Mouse (Mus musculus): ENCODE results near the gene 1700030K09Rik.
A peak's percentile ranks its signal among the peaks of the same experiment; 100 is the strongest.

The 1700030K09Rik gene

DNA sequence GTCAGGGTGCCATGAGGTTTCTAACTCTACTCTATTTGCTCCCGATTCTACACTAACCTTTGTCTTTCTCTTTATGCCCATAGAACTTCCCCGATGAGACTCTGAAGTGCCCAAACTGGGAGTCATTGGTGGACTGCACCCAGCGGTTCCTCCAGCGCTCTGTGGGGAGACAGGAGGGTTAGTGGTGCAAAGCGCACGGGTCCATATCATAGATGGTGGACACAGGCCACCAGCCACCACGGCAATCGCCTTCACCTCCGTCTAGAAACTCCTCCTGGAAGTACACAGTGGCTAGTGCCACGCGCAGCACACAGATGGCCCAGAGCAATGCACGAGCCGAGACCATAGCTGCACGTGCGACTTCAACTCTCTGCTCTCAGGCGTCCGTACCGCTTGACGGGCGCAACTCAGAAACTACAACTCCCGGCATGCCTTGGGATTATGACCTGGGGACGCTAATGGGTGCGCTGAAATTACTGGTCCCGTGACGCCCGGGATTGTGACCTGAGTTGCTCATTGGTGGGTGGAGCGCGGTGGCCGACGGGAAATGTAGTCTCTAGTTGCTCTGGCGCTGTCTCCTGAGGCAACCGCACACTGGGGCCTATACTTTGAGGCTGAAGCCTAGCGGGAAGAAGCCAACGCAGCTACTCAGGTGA lies at the start of gene 1700030K09Rik, which contains the start of gene Calr3:
1700030K09Rik (plus strand) TSS at position 543 of the 656 bp plus-strand sequence.
Calr3 (minus strand) TSS at position 533 of the 656 bp plus-strand sequence.
- DNase-seq (ENCODE audit: low read depth, low spot score), result peak; percentile 97

DNA sequence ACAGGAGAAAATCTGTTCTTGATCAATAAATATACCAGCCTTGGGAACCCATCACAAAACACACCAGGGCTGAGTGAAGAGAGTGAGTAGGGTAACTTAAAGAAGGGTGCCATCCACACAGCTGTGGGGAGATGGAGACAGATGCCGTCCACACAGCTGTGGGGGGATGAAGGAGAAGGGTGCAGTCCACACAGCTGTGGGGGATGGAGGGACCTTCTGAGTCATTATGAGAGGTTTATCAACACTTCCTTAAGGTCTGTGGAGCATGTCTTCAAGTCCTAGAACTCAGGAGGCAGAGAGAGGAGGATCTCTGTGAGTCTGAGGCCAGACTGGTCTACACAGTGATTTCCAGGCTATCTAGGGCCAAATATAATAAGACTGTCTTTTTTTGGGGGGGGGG lies 42.3 kb upstream of the 1700030K09Rik start:
- no peak for DNase-seq (ENCODE audit: low read depth, low spot score)

DNA sequence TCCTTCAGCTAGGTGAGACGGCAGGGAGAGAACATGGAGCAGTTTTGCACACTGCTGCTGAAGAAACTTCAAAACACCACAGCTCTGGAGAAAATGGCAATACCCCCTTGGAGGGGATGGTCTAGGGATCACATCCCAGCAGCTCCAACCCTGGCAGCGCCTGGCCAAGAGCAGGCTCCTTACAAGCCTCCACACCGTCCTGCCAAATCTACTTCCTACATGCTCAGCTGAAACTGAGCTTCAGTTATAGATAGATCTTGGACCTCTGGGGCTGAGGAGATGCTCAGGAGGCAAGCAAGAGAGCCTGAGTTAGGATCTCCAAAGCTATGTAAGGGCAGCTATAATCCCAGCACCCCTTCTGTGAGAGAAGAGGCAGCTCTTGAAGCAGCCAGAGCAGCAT lies 40.7 kb upstream of the 1700030K09Rik start:
- no peak for DNase-seq (ENCODE audit: low read depth, low spot score)

DNA sequence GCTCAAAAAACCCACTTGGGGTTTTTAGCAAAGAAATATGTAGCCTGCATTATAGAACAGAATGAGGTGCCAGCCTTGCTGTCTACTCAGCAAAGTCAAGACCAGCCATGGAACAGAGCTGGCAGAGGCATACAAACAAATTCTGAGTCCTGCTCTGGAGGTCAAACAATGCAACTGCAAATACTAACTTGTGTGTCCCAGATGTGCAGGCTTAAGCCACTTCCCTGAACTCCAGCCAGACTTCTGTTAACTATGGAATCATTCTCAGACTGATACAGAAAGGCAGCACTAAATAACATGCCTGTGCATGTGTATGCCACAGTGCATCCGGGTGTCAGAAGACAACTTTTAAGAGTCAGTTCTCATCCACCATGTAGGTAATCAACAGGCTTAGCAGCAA lies 35.8 kb upstream of the 1700030K09Rik start:
- no peak for DNase-seq (ENCODE audit: low read depth, low spot score)

DNA sequence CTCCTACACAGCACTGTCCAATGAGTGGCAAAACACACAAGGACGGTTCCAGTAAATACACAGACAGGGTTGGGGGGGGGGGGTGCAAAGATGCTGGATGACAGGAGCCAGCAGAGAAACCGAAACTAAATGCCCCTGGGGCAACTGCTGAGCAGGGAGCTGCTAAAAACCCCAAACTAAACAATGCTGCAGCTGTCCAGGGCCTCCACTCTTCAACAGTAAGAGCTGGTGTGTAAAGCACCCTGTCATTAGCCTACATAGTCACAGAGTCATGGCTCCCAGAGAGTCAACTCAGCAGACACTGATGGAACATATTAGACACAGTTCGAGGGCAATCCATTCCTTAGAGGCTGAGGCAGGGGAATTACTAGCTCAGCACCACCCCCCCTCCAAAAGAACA lies 34.2 kb upstream of the 1700030K09Rik start:
- no peak for DNase-seq (ENCODE audit: low read depth, low spot score)

DNA sequence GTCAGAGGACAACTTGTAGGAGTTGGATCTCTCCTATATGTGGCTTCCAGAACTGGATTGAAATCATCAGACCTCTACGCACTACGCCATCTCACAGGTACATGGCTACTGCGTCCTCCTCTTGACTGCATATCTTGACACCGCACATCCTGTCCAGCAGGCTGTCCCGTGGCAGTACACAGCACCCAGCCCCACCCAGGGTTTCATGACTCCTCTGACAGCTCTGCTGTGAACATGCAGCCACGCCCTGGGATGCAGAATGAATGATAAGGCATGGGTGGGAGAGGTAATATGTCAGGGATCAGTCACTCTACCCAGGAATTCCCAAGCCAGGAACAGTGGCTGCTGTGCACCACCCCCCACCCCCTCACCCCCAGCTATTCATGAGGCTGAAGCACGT lies 29.8 kb upstream of the 1700030K09Rik start:
- DNase-seq (ENCODE audit: low read depth, low spot score), result no peak

DNA sequence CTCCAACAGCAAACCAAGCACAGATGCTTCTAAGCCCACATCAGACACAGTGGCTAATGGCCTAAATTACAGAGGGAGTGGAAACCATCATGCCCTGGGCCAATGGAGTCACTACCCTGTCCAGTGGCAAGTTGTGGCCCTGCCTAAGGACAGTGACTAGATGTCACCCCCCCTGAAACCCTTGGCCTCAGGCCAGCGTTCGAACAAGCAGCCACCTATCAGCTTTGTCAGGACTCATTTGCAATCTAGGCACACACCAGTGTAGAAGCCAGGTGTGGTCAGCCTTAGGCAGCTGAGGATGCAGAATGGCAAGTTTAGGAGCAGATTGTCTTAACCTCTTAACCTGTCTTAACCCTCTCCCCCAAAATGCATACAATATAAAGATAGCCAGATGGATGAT lies 28.4 kb upstream of the 1700030K09Rik start:
- DNase-seq (ENCODE audit: low read depth, low spot score), result no peak

DNA sequence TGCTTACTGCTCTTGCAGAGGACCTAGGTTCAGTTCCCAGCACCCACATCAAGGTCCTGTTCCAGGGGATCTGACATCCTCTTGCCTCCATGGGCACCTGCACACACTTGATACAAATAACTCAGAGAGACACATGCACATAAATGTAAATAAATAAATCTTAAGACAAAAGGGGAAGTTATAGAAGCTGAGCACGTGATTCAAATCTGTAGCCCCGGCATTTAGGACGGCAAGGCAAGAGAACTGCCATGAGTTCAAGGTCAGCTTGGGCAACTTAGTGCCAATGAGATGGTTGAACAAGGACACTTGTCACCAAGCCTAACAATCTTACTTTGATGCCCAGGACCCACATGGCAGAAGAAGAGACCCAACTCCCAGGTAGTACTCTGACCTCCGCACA lies 25.6 kb upstream of the 1700030K09Rik start:
- DNase-seq (ENCODE audit: low read depth, low spot score), result no peak

DNA sequence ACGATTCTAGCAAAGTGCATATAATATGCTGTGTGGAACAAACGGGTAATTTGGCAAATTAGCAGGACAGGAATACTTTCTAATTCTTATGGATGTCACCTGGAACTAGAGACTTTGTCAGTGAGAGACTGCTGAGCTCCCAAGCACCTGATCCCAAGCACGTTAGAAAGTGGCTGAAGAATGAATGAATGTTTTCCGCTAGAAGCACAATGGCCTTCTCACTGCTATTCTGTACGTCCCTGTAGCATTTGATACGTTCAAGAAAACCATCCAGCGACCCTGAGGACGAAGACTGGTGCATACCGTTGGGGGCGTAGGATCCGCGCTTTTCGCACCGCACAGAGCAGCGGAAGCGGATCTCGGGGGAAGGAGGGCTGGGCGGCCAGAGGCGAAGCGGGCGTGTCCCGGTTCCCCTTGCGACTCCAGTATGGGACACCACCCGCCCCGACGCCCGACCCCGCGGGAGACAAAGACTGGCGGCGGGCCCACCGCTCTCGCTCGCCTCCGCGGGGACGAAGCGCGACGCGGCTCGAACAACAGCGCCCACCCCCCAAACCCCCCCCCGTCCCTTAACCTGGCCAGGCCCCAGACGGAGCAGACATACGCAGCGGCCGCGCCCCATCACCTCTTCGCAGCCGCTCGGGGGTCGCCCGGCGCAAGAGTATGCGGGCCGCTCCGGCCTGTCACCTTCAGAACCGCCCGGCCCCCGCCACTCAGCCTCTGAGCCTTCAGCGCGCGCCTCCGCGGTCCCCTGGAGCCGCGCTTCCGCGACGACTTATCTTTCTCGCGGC lies 22.9 kb upstream of the 1700030K09Rik start:
- DNase-seq (ENCODE audit: low read depth, low spot score), result peak; percentile 17

DNA sequence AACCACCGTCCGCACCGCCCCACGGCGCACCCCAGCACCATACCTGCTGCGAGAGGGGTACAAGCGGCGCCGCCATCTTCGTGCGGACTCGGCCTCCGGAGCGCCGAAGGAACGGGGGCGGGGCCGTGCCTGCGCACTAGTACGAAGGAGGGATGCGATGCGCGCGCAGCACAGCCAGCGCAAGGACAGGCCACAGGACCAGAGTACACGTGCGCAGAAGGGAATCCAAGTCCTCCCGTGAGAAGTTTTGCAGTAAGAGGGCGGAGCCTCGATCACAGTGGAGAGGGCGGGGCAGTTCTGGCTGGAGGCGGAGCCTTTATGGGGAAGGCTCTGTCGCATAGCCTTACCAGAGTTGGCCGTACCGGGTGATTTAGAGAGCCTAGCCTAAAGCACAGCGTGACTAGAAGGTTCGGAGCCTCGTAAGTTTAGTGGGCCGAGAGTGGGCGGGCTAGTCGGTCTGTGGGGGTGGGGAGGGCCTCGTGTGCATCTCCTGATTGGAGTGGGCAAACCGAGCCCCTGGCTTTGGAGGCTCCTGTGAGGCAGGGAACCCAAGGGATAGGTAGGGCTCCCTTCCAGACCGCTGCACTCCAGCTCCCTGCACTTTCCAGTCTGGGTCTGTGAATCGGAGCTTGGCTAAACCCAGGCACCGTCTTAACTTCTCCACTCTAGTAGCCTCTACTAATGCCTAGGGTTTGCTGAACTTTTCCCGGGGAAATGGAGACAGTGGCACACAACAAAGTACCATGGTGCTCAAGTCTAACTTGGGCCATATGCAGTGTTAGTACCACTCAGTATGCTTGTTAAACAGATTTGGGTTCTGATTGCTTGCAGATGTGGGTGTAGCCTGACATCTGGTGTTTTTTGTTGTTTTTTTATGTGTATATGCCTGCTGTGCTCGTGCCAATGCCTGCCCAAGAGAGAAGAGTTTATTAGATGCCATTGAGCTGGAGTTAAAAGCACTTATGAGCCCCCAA lies 22.0 kb upstream of the 1700030K09Rik start, which contains the start of gene Eps15l1:
Eps15l1 (minus strand) TSS at position 99 of the 974 bp plus-strand sequence.
- DNase-seq (ENCODE audit: low read depth, low spot score), result peak; percentile 99

DNA sequence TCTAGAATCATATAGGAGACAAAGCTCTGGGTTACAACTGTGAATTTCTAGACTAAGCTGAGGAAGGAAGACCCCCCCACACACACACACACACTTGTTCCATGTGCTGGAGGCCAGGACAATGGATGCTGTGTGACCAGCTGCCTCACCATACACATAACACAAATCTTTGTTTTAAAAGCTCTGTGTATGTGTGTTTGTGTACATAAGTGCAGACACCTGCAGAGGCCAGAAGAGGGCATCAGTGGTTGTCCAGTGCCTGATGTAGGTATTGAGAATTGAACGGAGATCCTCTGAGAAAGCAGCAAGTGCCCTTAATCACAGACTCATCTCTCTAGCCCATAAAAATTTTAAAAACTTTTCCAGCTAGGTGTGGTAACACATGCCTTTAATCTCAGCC lies 20.8 kb upstream of the 1700030K09Rik start:
- no peak for DNase-seq (ENCODE audit: low read depth, low spot score)

DNA sequence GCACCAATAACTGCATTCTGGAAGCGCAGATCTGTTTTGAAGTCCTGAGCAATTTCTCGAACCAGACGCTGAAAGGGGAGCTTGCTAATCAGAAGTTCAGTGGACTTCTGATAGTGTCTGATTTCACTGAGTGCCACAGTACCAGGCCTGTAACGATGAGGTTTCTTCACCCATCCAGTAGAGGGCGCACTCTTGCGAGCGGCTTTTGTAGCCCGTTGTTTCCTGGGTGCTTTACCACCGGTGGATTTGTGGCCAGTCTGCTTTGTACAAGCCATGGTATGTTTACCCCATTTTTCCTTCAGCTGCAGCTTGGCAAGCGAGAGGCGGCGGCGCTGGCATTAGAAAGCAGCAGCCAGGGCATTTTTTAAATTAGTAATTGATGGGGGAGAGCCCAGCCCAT lies 14.0 kb upstream of the 1700030K09Rik start:
- no peak for DNase-seq (ENCODE audit: low read depth, low spot score)

DNA sequence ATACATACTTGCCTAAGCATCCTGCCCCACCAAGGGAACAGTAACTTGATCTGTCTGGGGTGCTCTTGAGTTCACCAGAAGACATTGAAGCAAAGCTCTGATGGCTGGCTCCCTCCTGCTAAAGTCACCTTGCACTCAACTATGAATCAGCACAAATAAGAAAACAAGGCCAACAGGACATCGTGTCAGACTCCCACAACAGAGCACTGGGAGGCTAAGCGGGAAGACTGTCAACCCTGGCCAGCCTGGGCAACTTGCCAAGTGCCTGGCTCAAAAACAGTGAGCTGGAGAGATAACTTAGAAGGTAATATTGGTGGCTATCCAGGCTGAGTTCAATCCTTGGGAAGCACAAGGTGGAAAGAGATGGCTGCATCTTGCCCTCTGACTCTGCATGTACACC lies 8.7 kb upstream of the 1700030K09Rik start:
- DNase-seq (ENCODE audit: low read depth, low spot score), result no peak

DNA sequence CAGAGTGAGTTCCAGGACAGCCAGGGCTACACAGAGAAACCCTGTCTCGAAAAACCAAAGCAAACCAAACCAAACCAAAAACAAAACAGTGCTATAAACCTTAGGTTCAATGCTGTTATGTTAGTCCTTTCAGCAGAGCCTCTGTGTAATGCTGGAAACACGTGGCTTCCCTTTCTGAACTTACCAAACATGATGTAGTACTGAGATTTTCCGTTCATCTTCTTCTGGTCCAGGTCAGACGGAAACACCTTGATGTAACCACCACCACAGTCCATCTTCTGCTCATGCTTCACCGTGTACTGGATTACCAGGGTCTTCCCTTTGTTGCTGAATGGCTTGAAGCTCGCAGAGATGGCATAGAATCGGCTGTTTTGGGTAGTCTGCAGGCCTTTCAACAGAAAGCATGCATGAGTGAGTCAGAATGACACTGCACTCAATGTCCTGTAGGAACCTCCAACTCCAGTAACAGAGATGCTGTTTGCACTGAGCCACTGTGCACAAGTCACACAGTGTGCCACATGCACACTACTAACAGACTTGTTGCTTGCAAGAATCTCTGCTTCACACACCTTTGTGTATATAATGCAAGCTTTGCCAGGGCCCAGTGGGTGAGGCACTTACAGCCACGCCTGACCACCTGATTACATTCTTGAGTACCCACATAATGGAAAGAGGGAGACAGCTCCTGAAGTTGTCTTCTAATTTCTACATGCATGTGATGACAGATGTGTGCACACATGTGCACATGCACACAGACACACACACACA lies 5.2 kb upstream of the 1700030K09Rik start:
- DNase-seq (ENCODE audit: low read depth, low spot score), result no peak

DNA sequence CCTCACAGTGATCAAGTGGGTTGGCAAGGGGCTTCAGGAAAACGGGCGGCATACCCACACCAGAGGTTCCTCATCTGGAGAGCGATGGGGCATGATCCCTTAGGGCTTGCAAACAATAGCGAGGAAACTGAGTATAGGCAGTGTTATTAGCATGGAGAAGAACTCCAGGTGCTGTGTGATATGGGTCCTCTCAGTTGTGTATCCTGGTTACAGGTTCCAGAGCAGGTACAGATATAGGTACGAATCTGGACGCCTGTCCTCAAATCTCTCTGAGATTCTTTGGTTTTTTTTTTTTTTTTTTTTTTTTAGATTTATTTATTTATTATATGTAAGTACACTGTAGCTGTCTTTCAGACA lies 292 bp downstream of the 1700030K09Rik start:
- DNase-seq (ENCODE audit: low read depth, low spot score), result no peak

DNA sequence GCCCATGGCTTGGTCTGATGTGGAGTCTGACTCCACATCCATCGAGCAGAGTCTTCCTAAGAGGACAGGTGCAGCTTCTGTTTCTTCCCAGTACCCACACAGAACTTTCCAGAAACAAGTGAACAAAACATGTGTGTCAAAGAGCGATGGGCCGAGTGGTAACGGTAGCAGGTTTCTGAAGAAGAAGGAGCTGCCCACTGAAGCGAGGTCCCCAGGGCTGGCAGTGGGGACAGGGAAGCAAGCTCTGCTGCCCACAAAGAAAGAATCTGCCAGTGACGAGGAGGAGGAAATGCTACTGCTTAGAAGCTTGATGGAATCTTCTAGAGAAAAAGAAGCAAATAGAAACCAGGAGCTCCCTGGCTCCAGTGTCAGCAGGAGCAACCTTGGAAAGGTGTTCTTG lies 1.4 kb downstream of the 1700030K09Rik start:
- DNase-seq (ENCODE audit: low read depth, low spot score), result no peak

DNA sequence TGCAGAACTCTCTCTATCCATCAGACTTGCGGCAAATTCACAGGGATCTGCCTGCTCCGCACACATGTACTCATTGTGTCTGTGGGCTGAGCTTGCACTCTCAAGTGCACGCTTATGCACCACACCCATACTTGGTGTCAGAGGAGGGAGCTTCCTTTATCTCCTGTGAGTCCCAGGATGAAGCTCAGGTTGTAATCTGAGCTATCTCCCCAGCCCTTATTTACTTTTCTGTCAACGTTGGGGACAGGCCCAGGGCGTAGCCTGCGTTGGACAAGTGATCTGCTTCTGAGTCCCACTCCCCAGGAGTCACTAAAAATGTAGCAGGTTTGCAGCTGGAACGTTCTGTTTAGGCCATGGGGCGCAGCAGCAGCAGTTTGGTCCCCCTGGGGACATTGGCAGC lies 7.8 kb downstream of the 1700030K09Rik start:
- no peak for DNase-seq (ENCODE audit: low read depth, low spot score)

DNA sequence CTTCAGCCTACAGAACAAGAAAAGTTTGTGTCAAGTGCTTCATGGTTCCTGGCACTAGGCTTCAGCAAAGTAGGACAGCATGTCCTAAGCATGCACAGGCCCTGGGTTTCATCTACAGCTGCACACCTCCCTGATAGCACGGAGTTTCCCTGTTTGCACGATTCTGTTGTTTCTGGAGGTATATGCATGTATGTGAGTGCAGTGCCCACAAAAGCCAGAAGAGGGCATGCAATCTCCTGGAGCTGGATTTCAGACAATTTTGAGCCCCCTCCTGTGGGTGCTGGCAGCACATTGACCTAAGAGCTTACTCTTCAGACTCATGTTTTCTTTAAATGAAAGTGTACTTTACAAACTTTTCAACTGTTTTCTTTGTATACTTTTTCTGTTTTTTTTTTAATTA lies 10.2 kb downstream of the 1700030K09Rik start:
- no peak for DNase-seq (ENCODE audit: low read depth, low spot score)

DNA sequence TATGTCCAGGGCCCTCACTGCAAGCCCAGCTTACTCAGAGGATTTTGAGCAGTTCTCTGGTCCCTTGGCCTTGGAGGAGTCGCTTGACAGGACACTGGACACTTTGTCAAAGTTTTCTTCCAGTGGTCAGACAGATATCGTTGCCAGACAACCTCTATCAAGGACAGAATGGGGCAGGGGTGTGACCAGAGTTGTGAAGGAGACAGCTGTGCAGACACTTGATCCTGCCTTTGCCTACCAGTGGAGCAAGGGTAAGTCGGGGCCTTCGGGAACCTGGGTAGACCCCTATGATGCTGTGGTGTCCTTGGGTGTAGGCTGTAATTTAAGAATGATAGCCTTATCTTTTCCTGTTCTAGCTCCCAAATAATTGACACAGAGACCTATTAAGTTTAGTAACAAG lies 11.6 kb downstream of the 1700030K09Rik start:
- DNase-seq (ENCODE audit: low read depth, low spot score), result no peak

DNA sequence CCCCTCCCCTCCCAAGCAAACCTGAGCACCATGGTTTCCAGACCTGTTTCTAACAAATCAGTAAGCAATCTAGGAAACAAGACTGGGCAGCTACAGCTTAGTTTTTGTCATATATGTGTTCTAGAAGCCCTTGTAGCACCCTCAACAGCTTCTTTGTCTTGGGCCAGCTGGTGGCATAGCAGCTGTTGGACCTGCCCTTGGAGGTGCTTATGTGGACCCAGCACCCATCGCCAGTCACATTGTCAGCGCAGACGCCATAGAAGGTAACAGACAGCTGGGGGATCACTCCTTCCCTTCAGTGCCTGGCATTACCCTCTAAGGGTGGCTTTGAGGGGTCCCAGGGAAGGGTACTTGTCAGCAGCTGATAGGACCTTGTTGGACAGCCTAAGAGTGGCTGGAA lies 14.1 kb downstream of the 1700030K09Rik start:
- no peak for DNase-seq (ENCODE audit: low read depth, low spot score)

DNA sequence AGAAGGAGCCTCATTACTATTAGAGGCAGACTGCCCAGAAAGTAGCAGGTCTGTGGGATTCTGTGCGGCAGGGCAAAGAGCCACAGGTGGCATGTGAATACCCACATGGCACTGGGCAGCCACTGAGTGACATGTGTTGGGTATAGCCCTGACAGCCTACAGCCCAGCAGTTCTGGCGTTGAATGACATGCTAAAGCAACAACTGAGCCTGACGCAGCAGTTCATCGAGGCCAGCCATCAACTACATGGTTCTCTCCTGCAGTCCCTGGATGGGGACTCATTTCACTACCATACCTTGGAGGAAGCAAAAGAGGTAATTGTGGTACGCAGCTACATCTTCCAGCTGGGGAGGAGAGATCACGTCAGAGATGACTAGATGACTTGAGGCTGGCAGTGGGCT lies 14.8 kb downstream of the 1700030K09Rik start:
- DNase-seq (ENCODE audit: low read depth, low spot score), result no peak
